8 mouse cellular contexts compared by ENCODE assay signal in the genomic region with DNA sequence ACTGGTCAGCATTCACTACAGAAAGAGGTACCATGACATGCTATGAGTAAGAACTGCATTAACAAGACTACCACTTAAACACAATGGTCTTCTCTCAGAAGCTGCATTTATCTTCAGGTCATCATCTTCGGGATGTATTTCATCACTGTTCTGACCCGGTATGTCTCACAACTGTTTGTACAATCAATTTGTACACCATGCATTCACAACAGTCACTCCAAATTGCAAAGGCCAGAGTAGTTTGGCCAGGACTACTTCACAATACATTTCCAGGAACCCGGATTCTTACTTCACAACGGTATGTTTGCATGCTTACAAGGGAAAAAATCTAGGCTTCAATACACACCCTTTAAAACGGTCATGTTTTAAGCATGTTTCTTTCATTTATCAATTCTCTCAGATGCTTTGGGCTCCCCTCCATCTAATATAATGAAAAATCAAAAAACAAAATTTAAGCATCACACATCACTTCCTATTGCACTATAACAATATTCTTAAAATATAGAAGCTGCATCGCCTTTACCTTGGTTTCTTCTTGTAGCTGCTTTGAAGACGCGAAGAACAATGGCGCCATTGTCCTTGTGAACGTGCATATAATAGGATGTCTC. TPM values are rescaled to one million over a fixed set of nuclear protein-coding genes. Genes with fewer than 3 reads are reported as not detected.
A peak's percentile ranks its signal among the peaks of the same experiment; 100 is the strongest.
DNase-seq lines count a peak whose midpoint lies in the region; ATAC-seq and TF ChIP-seq lines count a peak whose summit lies in the region.

No protein-coding gene starts in this region.

- peak overlapping the region; percentile 71 for H3K4me2 ChIP-seq in kidney, postnatal 0 days (ENCODE audit: low read length)
- H3K4me2 ChIP-seq in hindbrain, postnatal 0 days (ENCODE audit: low read depth, low read length) = peak overlapping the region; percentile 82
- H3K4me2 ChIP-seq in neural tube, embryonic 12.5 days (replicated peaks) = peak overlapping the region; percentile 73

- no peaks in the 10 kb centered on the region for H3K36me3 ChIP-seq in kidney, postnatal 0 days (ENCODE audit: insufficient read depth, low read length)
- peaks cover 5% of the 10 kb centered on the region; the same call in 1 of the 2 replicates for H3K36me3 ChIP-seq in hindbrain, postnatal 0 days (ENCODE audit: insufficient read depth, low read length)
- H3K36me3 ChIP-seq in neural tube, embryonic 12.5 days = peaks cover 10% of the 10 kb centered on the region; the same call in 1 of the 2 replicates

- peak overlapping the region; percentile 75 for H3K4me3 ChIP-seq in kidney, postnatal 0 days (replicated peaks; ENCODE audit: low read depth, low read length)
- H3K4me3 ChIP-seq in bone marrow macrophage, adult 2 months (ENCODE audit: insufficient read depth, low read length) = peak overlapping the region; percentile 92
- H3K4me3 ChIP-seq in hindbrain, postnatal 0 days (ENCODE audit: low read length) = peak overlapping the region; percentile 86
- H3K4me3 ChIP-seq in neural tube, embryonic 12.5 days = peak overlapping the region; percentile 68

- under 1% methylated on average over 10 of the region's 10 CpGs for WGBS in kidney, postnatal 0 days
- WGBS in hindbrain, postnatal 0 days = under 1% methylated on average over 10 of the region's 10 CpGs
- WGBS in neural tube, embryonic 12.5 days = under 1% methylated on average over 10 of the region's 10 CpGs

- no peaks in the 10 kb centered on the region for H3K9me3 ChIP-seq in kidney, postnatal 0 days (replicated peaks; ENCODE audit: low read length)
- no peaks in the 10 kb centered on the region for H3K9me3 ChIP-seq in hindbrain, postnatal 0 days (ENCODE audit: low read length)
- H3K9me3 ChIP-seq in neural tube, embryonic 12.5 days = no peaks in the 10 kb centered on the region

- no peak for ATAC-seq in kidney, postnatal 0 days (replicated peaks; ENCODE audit: low FRiP score, low read depth)
- no peak for ATAC-seq in hindbrain, postnatal 0 days
- no peak for ATAC-seq in neural tube, embryonic 12.5 days (ENCODE audit: low FRiP score, low read depth)

- DNase-seq in kidney, postnatal 0 days (ENCODE audit: low spot score) = peak; percentile 33
- DNase-seq in kidney, postnatal 14 days = no peak
- DNase-seq in hindbrain, postnatal 0 days (ENCODE audit: low spot score) = peak; percentile 24
- no peak for DNase-seq in natural killer cell, adult 2 months (ENCODE audit: low spot score in 2 of 2)
- no peak for DNase-seq in frontal cortex, postnatal 10 days (ENCODE audit: low spot score in 2 of 2)
- no peak for DNase-seq in adrenal gland, adult 2 months

- TF ChIP-seq CTCF in kidney, postnatal 0 days (IDR thresholded peaks at IDR 0.05; ENCODE audit: low read depth) = no peak
- no peak for TF ChIP-seq CTCF in bone marrow macrophage, adult 2 months (IDR thresholded peaks at IDR 0.05; ENCODE audit: low read depth, low read length)
- TF ChIP-seq CTCF in hindbrain, postnatal 0 days (IDR thresholded peaks at IDR 0.05; ENCODE audit: low read depth) = no peak

- no peaks in the 10 kb centered on the region for H3K27me3 ChIP-seq in kidney, postnatal 0 days (ENCODE audit: insufficient read depth, low read length)
- H3K27me3 ChIP-seq in hindbrain, postnatal 0 days (ENCODE audit: insufficient read depth, low read length) = no peaks in the 10 kb centered on the region
- no peaks in the 10 kb centered on the region for H3K27me3 ChIP-seq in neural tube, embryonic 12.5 days (replicated peaks)

- no peak for TF ChIP-seq POLR2A in bone marrow macrophage, adult 2 months (IDR thresholded peaks at IDR 0.05; ENCODE audit: borderline replicate concordance, low read depth, low read length)

- H3K9ac ChIP-seq in kidney, postnatal 0 days (ENCODE audit: low read depth, low read length) = peak overlapping the region; percentile 83
- peak overlapping the region; percentile 89 for H3K9ac ChIP-seq in hindbrain, postnatal 0 days (replicated peaks; ENCODE audit: low read length)
- peak overlapping the region; percentile 89 for H3K9ac ChIP-seq in neural tube, embryonic 12.5 days

- peak overlapping the region; percentile 84 for H3K27ac ChIP-seq in kidney, postnatal 0 days
- H3K27ac ChIP-seq in bone marrow macrophage, adult 2 months (ENCODE audit: insufficient read depth, low read depth, low read length) = peak overlapping the region; percentile 78
- H3K27ac ChIP-seq in hindbrain, postnatal 0 days = peak overlapping the region; percentile 93
- H3K27ac ChIP-seq in neural tube, embryonic 12.5 days = peak overlapping the region; percentile 83

- H3K4me1 ChIP-seq in kidney, postnatal 0 days (replicated peaks; ENCODE audit: insufficient read depth, low read length) = no peaks in the 10 kb centered on the region
- peaks cover 2% of the 10 kb centered on the region; the same call in 1 of the 2 replicates for H3K4me1 ChIP-seq in bone marrow macrophage, adult 2 months (ENCODE audit: control insufficient read depth, insufficient read depth, low read length)
- H3K4me1 ChIP-seq in hindbrain, postnatal 0 days (ENCODE audit: insufficient read depth, low read length) = no peaks in the 10 kb centered on the region
- peaks cover 17% of the 10 kb centered on the region for H3K4me1 ChIP-seq in neural tube, embryonic 12.5 days

RNA-seq across cellular contexts. Expression of gene Zfp949, which starts 25.8 kb away (rescaled TPM):
- 9.0 and 9.7 TPM in 2 replicates for polyA plus RNA-seq in kidney, postnatal 0 days (2015; fragmentation: Nextera tagmentation; extraction: Ambion mirVana)
- 8.0 and 9.7 TPM in 2 replicates for polyA plus RNA-seq in bone marrow macrophage, adult 2 months (2012; ENCODE audit: insufficient read depth, insufficient read length, missing spikeins)
- total RNA-seq in hindbrain, postnatal 0 days (2014; rRNA removed) = 15.6 and 17.7 TPM in 2 replicates
- 15.9 and 16.9 TPM in 2 replicates for polyA plus RNA-seq in hindbrain, postnatal 0 days (2015; fragmentation: Nextera tagmentation; extraction: Ambion mirVana)
- 13.8 and 14.7 TPM in 2 replicates for polyA plus RNA-seq in neural tube, embryonic 12.5 days (2016; fragmentation: Nextera tagmentation; extraction: Ambion mirVana)
- total RNA-seq in adrenal gland, adult 2 months (2021) = 10 to 100 TPM in 1 of 2 experiments, 1 to 10 TPM in 1; 9.1 to 10.9 TPM
- 0.95 and 1.4 TPM in 2 replicates for polyA plus RNA-seq in adrenal gland, adult 2 months (2012; rRNA removed)

RNA-seq across cellular contexts. Expression of gene Syncrip, which starts 39.7 kb away (rescaled TPM):
- 73.8 and 84.0 TPM in 2 replicates for polyA plus RNA-seq in kidney, postnatal 0 days (2015; fragmentation: Nextera tagmentation; extraction: Ambion mirVana)
- polyA plus RNA-seq in bone marrow macrophage, adult 2 months (2012; ENCODE audit: insufficient read depth, insufficient read length, missing spikeins) = 87.7 and 105 TPM in 2 replicates
- total RNA-seq in hindbrain, postnatal 0 days (2014; rRNA removed) = 55.0 and 59.5 TPM in 2 replicates
- 70.0 and 72.4 TPM in 2 replicates for polyA plus RNA-seq in hindbrain, postnatal 0 days (2015; fragmentation: Nextera tagmentation; extraction: Ambion mirVana)
- 102 and 104 TPM in 2 replicates for polyA plus RNA-seq in neural tube, embryonic 12.5 days (2016; fragmentation: Nextera tagmentation; extraction: Ambion mirVana)
- total RNA-seq in adrenal gland, adult 2 months (2021) = 10 to 100 TPM; 67.6 to 69.1 TPM
- 3.1 and 4.5 TPM in 2 replicates for polyA plus RNA-seq in adrenal gland, adult 2 months (2012; rRNA removed)

RNA-seq across cellular contexts. Expression of gene Trim43a, which starts 58.6 kb away (rescaled TPM):
- 0.15 TPM in 1 of 2 replicates, not detected in the other for polyA plus RNA-seq in kidney, postnatal 0 days (2015; fragmentation: Nextera tagmentation; extraction: Ambion mirVana)
- not detected in 2 replicates for polyA plus RNA-seq in bone marrow macrophage, adult 2 months (2012; ENCODE audit: insufficient read depth, insufficient read length, missing spikeins)
- not detected in 2 replicates for total RNA-seq in hindbrain, postnatal 0 days (2014; rRNA removed)
- 0.16 TPM in 1 of 2 replicates, not detected in the other for polyA plus RNA-seq in hindbrain, postnatal 0 days (2015; fragmentation: Nextera tagmentation; extraction: Ambion mirVana)
- 0.15 TPM in 1 of 2 replicates, not detected in the other for polyA plus RNA-seq in neural tube, embryonic 12.5 days (2016; fragmentation: Nextera tagmentation; extraction: Ambion mirVana)
- under 1 TPM; 0.31 to 0.46 TPM for total RNA-seq in adrenal gland, adult 2 months (2021)
- not detected in 2 replicates for polyA plus RNA-seq in adrenal gland, adult 2 months (2012; rRNA removed)

Comparison
In these comparisons a context has a peak if more than half of its experiments do, and no peak if none do; other contexts are left out.
1. DNase-seq: peak in kidney, postnatal 0 days (single experiment) and hindbrain, postnatal 0 days (single experiment); none in kidney, postnatal 14 days (single experiment), natural killer cell, adult 2 months (0 of 2), frontal cortex, postnatal 10 days (0 of 2) and adrenal gland, adult 2 months (single experiment).
2. RNA of gene Syncrip, which starts 39.7 kb away (polyA plus RNA-seq): 87.7 to 105 TPM in bone marrow macrophage, adult 2 months, 102 to 104 TPM in neural tube, embryonic 12.5 days, 73.8 to 84.0 TPM in kidney, postnatal 0 days and 70.0 to 72.4 TPM in hindbrain, postnatal 0 days; 3.1 to 4.5 TPM in adrenal gland, adult 2 months; every median in the first group is over 10 times any median in the second.
3. Peak in every context shown above with its lines, with median percentiles within 50 percentile points of each other: H3K27ac ChIP-seq, H3K4me2 ChIP-seq, H3K4me3 ChIP-seq and H3K9ac ChIP-seq.